Mouse (Mus musculus): ENCODE measurements at regions not wholly inside any gene's neighbourhood (a gene's known extent, or its start where the extent isn't known, plus 50 kb on each side); places are given as distances from the start of the nearest gene placed in this dataset.

DNA sequence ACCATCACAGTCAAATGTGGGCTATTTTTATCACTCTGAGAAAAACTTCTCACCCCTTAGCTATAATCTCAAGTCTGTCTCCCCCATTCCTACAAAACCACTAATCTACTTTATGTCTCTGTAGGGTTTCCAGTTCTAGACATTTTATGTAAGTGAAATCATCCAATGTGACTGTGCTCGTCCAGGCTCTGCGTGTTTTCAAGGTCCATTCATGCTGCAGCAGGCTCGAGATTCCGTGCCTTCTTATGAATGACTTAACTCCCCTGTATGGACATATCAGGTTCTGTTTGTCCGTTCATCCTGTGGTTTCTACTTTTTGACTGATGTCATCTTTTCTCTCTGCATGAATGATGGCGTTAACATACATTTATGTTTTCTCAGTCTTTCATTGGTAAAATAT, 357.6 kb downstream of the 1500009L16Rik start:
- ATAC-seq (replicated peaks; ENCODE audit: poor library complexity), result no peak

DNA sequence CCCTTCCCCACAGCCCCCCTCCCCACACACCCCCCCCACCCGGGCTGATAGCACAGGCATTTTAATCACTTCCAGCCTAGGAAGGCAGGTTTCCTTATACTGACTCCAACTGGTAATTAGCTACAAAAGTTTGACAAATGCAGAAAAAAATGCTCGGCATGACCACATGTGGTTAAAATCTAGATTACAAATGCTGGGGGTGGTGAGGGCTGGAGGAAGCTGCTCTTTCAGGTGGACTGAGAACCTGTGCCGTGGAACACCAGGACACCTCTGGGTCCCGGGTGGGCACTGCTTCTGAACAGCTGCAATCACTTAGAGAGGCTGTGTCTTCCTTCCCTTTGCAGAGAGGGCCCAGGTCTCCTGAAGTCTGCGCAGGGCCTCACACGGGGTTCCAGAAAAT, 358.7 kb downstream of the Nuak1 start:
- ATAC-seq (replicated peaks; ENCODE audit: poor library complexity), result no peak

DNA sequence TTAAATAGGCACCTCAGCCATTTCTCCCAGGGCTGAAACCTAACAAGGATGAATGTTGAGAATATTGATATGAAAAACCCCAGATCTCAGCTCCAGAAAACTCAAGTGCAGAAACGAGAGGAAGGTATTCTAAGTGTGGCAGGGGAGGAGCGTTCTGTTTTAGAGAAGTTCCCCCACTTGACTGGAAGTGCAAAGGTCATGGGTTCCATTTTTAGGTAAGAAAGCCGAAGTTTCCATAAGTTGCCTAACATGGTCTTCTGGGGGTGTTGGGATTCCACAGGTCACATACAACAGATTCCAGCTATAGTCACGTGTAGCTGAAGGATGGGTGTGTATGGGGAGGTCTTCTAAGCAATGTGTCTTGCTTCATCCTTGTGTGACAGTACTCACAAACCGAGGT, 352.9 kb downstream of the Nuak1 start:
- ATAC-seq (replicated peaks; ENCODE audit: poor library complexity), result no peak

DNA sequence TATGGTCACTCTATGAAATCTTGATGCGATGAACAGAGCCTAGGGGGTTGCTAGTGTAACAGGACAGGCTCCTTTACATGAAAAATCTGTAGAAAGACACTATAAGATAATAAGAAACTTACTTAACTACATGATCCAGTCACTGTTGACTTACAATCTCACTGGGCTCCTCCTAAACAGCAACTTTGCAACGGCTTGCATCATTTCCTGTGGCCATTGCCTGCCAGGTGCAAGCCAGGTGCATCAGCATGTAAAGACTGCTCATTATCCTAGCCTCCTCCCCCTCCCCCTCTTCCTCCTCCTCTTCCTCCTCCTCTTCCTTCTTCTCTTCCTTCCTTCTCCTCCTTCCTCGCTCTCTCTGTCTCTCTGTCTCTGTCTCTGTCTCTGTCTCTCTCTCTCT, 352.5 kb downstream of the Nuak1 start:
- no peak for ATAC-seq (replicated peaks; ENCODE audit: poor library complexity)

DNA sequence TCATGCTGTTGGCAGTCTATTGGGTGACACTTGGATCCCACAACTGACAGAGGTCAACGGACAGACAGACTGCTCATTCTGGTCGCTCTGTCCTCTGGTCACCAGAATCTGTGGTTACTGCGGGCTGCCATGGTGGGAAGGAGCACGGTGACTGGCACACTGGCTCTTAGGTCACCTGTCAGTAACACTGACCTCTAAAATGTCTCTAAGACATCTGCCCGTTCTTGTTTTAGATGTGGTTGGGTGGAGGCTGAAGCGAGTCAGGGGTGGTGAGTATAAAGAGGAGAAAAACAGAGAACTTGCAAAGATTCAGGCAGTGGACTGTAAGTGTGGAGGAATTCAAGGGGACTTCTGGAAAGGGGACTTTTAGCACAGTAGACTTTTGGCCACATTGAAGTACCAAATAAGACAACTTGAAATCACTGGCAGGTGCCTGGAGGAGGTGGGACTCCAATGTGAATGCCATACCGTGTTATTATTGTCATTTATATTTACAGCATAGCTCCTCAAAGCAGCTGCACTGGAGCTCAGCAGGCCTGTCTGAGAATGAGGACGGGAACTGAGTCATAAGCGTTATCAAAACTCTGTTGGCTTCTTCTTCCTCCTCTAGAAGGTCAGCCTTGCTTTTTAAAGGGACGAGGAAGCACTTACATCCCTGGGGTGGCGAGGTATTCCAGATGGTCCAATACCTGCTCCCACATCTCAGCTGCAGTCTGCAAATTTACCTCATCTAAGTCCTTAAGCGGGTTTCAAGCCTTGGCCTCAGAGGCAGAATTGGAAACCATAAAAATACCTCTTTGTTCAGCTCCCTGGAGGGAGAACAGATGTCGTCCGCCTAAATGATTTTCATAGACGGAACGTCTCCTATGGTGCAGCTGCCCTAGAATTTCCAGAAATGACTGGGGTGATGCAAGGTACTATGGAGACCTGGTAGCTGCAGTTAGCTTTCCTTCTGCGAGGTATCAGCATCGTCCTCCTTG, 351.3 kb downstream of the Nuak1 start:
- no peak for ATAC-seq (replicated peaks; ENCODE audit: poor library complexity)

DNA sequence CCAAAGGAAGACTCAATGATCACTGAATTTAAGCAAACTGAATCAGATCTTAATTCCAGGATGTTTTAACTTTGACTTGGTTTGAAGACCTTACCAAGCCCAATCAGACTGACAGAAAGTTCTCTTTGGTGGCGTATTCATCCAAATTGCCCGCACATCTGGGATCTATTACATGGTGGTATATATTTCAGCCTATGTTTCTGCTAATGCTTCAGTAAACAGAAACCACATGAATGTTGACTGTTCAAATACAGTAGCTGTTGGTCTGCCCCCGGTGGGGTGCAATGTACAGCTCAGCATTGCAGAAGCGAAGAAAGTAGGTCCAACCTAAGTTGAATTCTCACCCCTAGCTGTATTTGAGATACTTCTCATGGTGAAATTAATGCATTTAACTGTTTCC, 346.5 kb downstream of the Nuak1 start:
- no peak for ATAC-seq (replicated peaks; ENCODE audit: poor library complexity)

DNA sequence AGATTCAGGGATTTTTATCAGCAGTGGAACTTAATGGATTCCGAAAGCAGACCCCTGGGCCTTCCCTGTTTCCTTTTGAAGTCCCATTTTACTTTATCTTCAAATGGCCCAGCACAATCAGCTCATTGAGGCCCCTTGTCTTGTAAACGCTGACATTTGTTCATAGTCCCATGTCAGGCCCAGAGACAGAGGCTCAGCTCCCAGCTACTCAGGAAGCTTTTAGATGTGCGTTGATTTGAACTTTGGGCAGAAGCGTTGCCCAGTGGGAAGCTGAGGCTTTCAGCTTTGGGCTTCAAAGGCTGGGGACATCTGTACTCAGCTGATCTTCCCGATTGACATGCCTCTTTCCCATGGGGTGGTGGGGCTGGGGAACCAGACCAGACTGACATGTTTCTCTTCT, 343.2 kb downstream of the Nuak1 start:
- ATAC-seq (replicated peaks; ENCODE audit: poor library complexity), result no peak

DNA sequence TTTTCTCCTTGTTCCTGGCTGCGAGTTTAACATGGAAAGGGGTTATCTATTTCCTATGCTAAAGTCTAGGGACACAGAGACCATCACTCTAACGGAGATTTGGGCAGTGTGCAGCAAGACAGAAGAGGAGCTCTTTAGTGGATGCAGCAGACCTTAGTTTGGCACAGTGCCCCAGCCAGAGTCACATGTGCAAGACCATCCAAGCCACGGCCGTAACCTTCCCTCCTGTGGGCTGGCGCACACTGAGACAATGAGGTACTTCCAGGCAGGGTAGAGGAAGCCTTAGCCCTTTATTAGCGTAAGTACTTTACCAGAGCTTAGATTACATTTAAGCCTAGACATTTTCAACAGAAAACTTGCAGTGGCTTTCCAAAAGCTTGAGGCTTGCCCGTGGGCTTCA, 336.4 kb downstream of the Nuak1 start:
- ATAC-seq (replicated peaks; ENCODE audit: poor library complexity), result no peak

DNA sequence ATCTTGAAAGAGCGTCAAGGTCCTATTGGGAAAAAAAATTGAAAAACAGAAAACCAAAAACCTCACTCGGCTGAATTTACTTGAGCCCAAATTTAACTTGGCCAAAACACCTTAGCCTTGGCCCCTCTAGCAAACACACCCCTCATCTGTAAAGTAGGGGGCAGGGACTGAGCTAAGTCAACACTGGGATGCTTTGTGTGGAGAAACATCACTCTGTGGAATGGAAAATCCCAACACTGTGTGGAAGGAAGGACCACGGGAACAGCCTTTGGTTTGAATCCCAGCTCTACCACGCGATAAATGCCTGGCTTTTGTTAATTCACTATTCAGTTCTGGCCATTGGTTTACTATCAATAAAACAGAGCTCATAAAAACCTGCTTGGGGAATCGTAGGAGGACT, 335.8 kb downstream of the Nuak1 start:
- ATAC-seq (replicated peaks; ENCODE audit: poor library complexity), result no peak

DNA sequence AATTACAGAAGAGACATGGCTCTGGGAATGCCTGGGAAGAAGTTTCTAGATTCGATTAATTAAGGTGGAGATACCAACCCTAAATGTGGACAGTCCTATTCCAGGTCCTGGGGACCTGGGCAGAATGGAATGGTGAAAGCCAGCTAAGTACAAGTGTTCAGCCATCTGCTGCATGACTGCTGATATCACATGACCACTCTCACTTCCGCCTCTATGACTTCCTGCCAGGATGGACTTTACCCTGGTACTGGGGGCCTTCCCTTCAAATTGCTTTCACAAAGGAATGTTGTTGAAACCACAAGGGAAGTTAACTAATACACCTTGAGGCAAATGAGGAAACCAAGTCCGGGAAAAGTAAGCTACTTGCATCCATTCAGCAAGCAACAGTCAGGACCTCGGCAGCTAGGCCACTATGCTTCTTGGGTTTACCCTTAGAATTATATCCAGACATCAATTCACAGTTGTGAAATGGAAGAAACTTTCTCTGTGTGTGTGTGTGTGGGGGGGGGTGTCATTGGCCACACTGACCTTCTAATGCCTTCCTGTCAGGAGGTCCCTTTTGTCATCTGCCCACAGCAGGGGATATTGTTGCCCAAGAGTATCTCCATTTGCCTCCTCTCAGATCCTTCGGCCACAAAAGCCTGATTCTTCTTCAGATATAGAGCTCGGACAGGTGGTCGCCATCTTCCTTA, 330.6 kb downstream of the Nuak1 start:
- ATAC-seq (replicated peaks; ENCODE audit: poor library complexity), result peak; percentile 73

DNA sequence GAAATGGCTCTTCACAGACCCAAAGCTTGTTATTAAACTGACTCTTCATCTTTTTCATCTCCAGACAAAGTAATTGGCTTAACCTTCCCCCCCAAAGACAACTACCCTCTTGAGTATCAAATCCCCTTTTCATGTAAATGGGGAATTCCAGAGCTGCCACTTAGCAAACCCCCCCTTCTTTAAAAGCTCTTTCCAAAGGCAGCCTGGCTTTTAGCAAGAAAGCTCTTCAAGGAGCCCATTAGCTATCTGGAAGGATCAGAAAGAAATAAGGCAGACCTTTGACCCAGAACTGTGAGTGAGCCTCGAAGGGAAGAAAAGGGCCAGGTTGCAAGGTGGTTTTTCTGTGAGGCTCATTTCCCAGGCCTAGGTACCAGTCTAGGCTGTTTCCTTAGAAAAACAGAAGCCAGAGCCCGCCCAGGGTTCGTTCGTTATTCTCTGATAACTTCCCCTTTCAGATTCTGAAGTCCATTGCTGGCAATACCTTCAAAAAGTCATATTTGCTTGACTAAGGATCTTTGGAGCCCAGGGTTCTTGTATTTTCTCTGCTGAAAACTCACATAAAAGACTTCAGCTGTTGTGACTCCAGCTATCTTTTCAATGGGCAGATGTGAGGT, 329.9 kb downstream of the Nuak1 start:
- peak; percentile 46; the same call in 1 of the 2 replicates for ATAC-seq (replicated peaks; ENCODE audit: poor library complexity)

DNA sequence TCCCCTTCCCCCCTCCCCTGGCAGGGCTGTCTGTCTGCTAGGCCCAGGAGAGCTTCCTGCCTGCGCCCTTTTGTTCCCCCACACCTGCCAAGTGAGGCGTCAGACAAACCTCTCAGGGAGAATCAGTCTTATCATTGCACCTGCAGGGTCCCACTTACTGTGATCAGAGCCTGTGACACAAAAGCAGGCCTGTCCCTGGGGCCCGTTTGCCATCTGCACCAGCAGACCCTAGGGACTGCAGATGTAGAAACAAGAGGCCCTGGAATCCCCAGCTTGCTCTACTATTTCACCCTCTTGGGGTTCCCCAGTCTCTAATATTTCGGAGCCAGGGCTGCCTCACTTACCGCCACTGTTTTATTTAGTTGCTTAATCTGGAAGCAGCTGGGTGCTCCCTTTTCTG, 328.9 kb downstream of the Nuak1 start:
- no peak for ATAC-seq (replicated peaks; ENCODE audit: poor library complexity)

DNA sequence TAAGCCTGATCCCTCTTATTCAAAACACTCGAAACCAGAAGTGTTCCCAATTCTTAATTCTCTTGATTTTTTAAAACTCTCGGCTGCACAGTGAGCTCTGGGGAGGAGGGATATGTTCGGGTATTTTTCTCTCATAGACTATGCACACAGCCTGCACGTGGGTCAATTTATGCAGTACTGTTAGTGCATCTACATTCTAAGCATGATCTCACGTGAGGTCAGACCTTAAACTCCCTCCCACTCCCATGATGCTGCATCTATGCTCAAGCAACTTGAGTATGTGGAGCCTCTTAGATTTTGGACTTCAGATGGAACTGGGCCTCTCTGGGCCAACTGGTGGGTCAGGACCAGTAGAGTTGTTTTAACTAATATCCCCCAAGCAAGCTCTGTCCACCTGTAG, 328.5 kb downstream of the Nuak1 start:
- ATAC-seq (replicated peaks; ENCODE audit: poor library complexity), result no peak

DNA sequence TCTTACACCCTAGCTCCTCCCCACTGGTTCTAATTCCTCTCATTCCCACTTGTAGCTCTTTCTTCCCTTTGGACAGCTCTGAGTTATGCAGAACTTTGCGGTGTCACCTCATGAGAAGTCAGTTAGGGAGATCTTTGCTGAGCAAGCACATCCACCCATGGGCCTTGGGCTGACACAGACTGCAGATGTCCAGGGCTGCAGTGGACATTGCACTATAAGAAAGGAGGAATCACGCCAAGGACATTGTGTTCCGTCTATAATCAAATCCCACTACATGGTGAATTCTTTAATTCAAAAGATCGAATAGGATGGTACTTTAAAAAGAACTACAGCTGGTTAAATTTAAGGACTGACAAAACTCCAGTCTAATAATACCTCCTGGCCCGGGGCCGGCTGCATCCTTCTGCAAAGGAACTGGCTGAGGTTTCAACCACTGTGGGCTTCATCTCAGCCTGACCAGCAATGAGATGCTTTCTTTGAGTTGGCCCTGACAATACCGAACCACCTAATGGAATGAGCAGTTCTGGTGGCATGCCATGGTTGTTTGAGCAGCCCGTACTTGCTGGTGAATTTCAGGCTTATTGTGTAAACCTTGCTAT, 320.3 kb downstream of the Nuak1 start:
- no peak for ATAC-seq (replicated peaks; ENCODE audit: poor library complexity)

DNA sequence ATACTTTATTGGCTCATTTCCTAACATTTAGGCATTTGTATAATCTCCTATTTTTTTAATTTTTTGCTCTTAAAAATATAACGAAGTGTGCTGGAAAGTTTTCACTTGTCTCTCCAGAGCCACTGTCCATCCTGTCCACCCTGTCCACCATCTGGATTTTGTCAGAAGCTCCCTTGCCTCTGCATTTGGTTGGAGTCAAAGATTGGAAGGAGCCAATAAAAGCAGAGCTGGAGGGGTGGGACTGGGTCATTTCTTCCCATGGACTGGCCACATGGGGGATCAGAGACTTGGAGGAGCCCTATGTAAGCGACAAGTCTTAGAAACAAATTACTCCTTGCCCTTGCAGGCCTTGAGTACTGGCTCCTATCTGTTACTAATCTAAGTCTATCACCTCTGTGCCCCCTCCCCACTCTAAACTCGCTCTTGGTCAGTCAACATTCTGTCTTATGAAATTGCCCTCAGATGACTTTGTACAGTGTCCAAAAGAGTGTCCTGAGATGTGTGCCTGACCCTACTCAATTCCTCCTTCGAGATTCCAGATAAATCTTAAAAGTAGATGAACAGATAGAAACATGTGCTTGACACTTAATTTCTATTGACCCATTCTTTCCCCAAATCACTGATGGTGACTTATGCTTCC, 303.3 kb downstream of the Nuak1 start:
- no peak for ATAC-seq (replicated peaks; ENCODE audit: poor library complexity)

DNA sequence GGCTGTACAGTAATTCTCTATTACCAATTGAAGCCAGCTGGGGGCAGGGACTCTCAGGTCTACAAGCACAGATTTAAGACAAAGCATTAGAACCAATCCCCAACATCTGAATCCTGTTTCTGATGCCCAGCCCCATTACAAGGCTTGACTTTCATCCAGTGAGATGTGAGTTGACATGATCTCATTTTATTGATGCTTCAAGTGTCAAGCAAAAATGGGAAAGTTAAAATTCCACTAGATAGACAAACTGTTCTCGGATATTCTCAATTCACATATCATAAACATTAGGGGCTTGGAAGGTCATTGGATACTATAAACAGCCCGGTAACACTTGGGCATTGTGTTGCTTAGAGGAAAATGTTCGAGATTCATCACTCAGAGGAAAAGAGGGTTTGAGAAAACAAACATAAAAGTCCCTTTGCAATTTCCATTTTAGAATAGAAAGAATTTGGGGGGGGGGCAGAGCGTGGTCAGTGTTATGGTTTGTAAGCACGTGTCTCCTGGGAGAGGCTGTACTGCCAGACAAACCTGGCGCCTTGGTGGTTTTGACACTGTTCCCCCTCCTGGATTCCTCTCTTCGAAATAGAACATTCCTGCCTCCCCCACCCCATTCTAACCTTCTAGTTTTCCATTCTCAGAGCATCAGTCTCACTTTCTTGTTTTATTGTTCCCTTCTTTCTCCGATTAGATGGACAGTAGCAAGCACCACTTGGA, 297.5 kb downstream of the Nuak1 start:
- ATAC-seq (replicated peaks; ENCODE audit: poor library complexity), result no peak

DNA sequence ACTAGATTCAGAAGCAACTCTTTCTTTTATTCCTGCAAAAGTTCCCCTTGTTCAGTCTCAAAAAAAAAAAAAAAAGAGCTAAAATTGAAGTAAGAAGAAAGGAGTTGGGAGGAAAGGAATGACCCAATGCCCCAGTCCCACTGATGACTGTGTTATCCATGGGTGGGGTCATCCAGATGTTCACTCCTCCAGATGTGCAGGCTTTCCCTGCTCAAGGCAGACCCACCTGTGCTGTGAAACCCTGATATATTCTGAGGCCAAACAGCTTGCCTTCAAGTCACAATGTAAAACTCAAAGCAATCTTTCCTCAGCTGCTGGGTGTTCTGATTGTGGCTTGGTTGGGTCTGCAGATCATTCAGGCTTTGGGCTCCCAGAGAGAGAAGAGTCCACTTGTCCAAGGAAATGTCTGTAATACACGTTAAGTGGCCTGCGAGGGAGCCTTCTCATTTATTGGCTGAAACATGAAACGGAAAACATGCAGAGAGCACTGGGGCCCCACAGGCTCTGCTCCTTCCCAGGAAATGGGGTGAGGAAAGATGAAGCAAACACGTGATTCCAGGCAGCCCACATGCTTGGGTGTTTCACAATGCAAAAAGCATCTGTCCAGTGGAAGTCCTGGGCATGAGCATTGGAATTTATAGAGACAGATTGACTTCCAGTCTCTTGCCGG, 296.6 kb downstream of the Nuak1 start:
- peak; percentile 65 for ATAC-seq (replicated peaks; ENCODE audit: poor library complexity)

DNA sequence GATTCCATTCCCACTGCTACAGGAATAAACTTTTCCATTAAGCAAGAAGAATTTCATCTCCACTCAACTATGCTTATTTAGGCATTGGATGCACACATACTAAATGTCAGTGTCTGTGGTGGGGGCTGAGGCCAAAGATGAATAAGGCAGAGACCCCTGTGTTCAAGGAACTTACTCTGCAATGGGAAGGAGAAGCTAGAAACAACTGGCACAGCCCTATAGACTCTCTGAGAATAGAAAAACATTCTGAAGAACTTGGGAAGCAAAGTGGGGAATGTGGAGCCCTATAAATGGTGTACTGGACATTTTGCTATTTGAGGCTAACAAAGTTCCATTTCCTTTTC, 296.1 kb downstream of the Nuak1 start:
- no peak for ATAC-seq (replicated peaks; ENCODE audit: poor library complexity)

DNA sequence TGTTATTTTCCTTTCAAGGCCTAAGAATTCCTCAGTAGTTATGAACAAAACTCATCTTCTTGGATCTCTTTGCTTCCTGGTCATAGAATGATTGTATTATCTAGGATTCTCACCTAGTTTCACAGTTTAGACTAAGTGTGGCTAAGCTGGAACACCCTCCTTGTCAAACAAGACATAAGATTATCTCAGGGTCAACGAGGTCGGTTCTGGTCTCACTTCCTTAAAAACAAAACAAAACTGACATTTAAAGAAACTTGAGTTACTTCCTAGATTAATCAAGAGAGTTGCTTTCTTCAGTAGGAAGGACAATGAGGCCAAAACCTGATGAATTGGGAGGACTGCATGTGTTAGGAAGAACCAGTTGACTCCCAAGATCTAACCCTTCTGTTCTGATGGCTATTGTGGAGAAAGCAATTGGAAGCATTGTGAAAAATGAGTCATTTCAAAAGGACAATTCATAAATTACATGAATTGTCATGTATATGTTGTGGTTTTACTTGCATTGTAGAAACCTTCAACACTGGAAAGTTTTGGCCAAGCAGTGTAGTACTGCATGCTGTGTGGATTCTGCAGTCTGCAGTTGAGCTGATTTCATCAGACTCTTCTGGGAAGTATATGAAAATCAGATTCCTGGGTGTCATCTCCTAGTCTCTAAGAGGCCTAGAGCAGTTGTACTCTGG, 293.0 kb downstream of the Nuak1 start:
- ATAC-seq (replicated peaks; ENCODE audit: poor library complexity), result peak; percentile 58
